Mouse (Mus musculus) intestine, embryonic 15.5 days (tissue): ENCODE data around the gene D17H6S53E. TPM values are rescaled to one million over a fixed set of nuclear protein-coding genes. Genes with fewer than 3 reads are reported as not detected.
"Not testable (repeated sequence)": the region's sequence is repeated elsewhere in the genome, so short reads cannot be mapped to it uniquely, and the experiment has no call there.

Experiments used
- ATAC-seq: fragments of 200-750 bp; cut with Nextera tagmentation; 2 replicates; pipeline ENCODE4 v1.8.0; 2017; ENCODE audit warnings: moderate TSS enrichment, moderate library complexity
- H3K27ac ChIP-seq: fragments of 300-500 bp; sonication (generic); 2 replicates; pipeline ENCODE4 v1.5.1; 2015; ENCODE audit warnings: mild to moderate bottlenecking, inconsistent platforms
- H3K27me3 ChIP-seq: fragments of 300-500 bp; sonication (generic); replicated peaks from 2 replicates; pipeline ENCODE4 v1.6.1; 2015; ENCODE audit warnings: inconsistent platforms
- H3K36me3 ChIP-seq: fragments of 300-500 bp; sonication (generic); 2 replicates; pipeline ENCODE4 v1.6.1; 2015; ENCODE audit warnings: inconsistent platforms
- H3K4me1 ChIP-seq: fragments of 300-500 bp; sonication (generic); replicated peaks from 2 replicates; pipeline ENCODE4 v1.6.1; 2015; ENCODE audit warnings: inconsistent platforms
- H3K4me2 ChIP-seq: fragments of 300-500 bp; sonication (generic); replicated peaks from 2 replicates; pipeline ENCODE4 v1.6.1; 2015; ENCODE audit warnings: mild to moderate bottlenecking, inconsistent platforms
- H3K4me3 ChIP-seq: fragments of 300-500 bp; sonication (generic); replicated peaks from 2 replicates; pipeline ENCODE4 v1.5.1; 2015; ENCODE audit warnings: inconsistent platforms
- H3K9ac ChIP-seq: fragments of 300-500 bp; sonication (generic); 2 replicates; pipeline ENCODE4 v1.6.1; 2015; ENCODE audit warnings: inconsistent platforms
- H3K9me3 ChIP-seq: fragments of 300-500 bp; sonication (generic); 2 replicates; pipeline ENCODE4 v1.6.1; 2016; ENCODE audit warnings: inconsistent platforms
- WGBS: fragments of 180-500 bp; shearing (Covaris S2); methylation state at CpG from one replicate; pipeline ENCODE4 v1.1.7; 2015; 5-methylcytosine and 5-hydroxymethylcytosine counted together
- polyA plus RNA-seq: library from polyadenylated mRNA; unstranded; fragments of >200 nt; fragmentation: Nextera tagmentation; extraction: Ambion mirVana; gene quantifications from 2 replicates; pipeline ENCODE4 v1.2.1, GENCODE M21; 2015

The D17H6S53E gene
- polyA plus RNA-seq, 1 experiment from 2014 or later, result 13.6 TPM

DNA sequence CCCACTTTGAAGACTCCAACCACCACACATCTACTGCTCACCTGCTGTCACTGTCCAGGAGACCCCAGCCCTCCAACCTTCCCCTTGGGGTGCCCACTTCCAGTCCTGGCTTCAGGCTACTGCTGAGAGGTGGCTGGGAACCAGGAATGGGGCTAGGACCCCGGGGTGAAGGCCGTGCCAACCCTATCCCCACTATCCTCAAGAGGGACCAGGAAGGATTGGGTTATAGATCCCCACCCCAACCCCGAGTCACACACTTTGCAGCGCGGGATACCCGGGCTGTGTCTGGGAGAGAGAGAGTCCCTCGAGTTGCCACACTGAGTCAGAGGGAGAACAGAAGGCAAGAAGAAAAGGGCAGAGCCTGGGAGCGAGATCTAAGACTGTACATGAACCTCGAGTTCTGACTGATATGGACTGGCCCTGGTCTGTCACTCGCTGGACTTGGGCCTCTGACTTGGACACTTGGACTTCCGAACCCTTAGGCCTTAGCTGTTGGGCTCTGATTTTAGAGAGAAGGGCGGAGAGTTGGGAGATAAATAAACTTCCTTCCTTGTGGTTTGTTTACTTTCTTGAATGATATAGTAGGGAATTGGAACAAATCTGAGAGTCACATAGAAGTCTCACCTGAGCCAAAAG is 1.8 kb upstream of the D17H6S53E start:
- H3K4me3 ChIP-seq, ATAC-seq: not testable (repeated sequence)

GRCm38 (mm10) chr17:35125081-35125480 is 1.1 kb upstream of the D17H6S53E start:
- Histone ChIP-seq H3K4me3 (no peak overlapping the region), H3K27ac (peak overlapping the region; percentile 78), H3K9ac (0 out of 2 replicates have a peak overlapping the region, but pooled peaks have one; percentile 57), H3K4me1 (peaks cover 30% of the 10 kb centered on the region), H3K9me3 (no peaks in the 10 kb centered on the region), H3K36me3 (0 out of 2 replicates have a peak, but pooled peaks cover 3% of the 10 kb centered on the region), H3K4me2 (peak overlapping the region; percentile 79), H3K27me3 (no peaks in the 10 kb centered on the region)
- 85% methylated on average over 1 of the region's 1 CpGs for WGBS
- ATAC-seq, result no peak

More for the DNA sequence above, 1.8 kb upstream of the D17H6S53E start:
- Histone ChIP-seq H3K27ac (0 out of 2 replicates have a peak overlapping the region, but pooled peaks have one; percentile 78), H3K4me1 (peaks cover 35% of the 10 kb centered on the region)
- H3K27me3 ChIP-seq, H3K9me3 ChIP-seq, H3K9ac ChIP-seq, H3K4me2 ChIP-seq, H3K36me3 ChIP-seq: not testable (repeated sequence)
- 83% methylated on average over 12 of the region's 12 CpGs for WGBS

DNA sequence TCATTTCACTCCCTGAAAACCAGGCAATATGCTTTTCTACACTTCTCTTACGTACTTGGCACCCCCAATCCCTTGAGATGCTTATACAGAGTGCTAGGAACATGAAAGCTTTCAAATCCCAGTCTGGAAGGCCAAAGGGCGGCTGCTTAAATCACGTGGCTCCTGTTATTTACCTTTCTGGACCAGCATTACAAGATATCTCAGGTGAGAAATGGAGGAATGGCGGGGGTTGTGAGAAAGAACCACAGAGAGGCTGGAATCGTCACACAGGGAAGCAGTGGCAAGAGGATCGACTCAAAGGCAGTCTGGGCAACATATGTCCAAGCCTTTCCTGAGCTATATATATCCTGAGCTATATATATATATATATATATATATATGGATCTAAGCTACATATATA is 595 bp upstream of the D17H6S53E start:
- peak overlapping the region; percentile 79 for H3K4me2 ChIP-seq
- WGBS, result 23% methylated on average over 6 of the region's 6 CpGs
- ATAC-seq, result no peak

GRCm38 (mm10) chr17:35127017-35127416 is 844 bp downstream of the D17H6S53E start:
- no peaks in the 10 kb centered on the region for H3K9me3 ChIP-seq
- H3K27ac ChIP-seq, result 0 out of 2 replicates have a peak overlapping the region, but pooled peaks have one; percentile 78
- no peak for ATAC-seq
- H3K27me3 ChIP-seq, result no peaks in the 10 kb centered on the region
- 0 out of 2 replicates have a peak, but pooled peaks cover 3% of the 10 kb centered on the region for H3K36me3 ChIP-seq
- peaks cover 27% of the 10 kb centered on the region for H3K4me1 ChIP-seq
- H3K4me2 ChIP-seq, result peak overlapping the region; percentile 79
- peak overlapping the region; percentile 57 for H3K9ac ChIP-seq
- WGBS, result 59% methylated on average over 13 of the region's 13 CpGs
- peak overlapping the region; percentile 56 for H3K4me3 ChIP-seq

More for the DNA sequence above, 595 bp upstream of the D17H6S53E start:
- Histone ChIP-seq H3K9ac (peak overlapping the region; percentile 57), H3K36me3 (0 out of 2 replicates have a peak, but pooled peaks cover 3% of the 10 kb centered on the region), H3K4me3 (peak overlapping the region; percentile 56), H3K27me3 (no peaks in the 10 kb centered on the region), H3K4me1 (peaks cover 27% of the 10 kb centered on the region), H3K27ac (peak overlapping the region; percentile 78), H3K9me3 (no peaks in the 10 kb centered on the region)

- 0 out of 2 replicates have a peak, but pooled peaks cover 3% of the 10 kb centered on the region for H3K36me3 ChIP-seq
- no peak overlapping the region for H3K4me2 ChIP-seq
- H3K4me3 ChIP-seq, result no peak overlapping the region
- WGBS, result 72% methylated on average over 11 of the region's 11 CpGs
- peaks cover 24% of the 10 kb centered on the region for H3K4me1 ChIP-seq
- H3K27me3 ChIP-seq, result no peaks in the 10 kb centered on the region
- no peak for ATAC-seq
- H3K9me3 ChIP-seq, result no peaks in the 10 kb centered on the region
- no peak overlapping the region for H3K9ac ChIP-seq
- no peak overlapping the region for H3K27ac ChIP-seq
These were observed 2.8 kb downstream of the D17H6S53E start for GRCm38 (mm10) chr17:35128996-35129395.

GRCm38 (mm10) chr17:35131038-35131437 is 4.9 kb downstream of the D17H6S53E start:
- H3K27ac ChIP-seq, result no peak overlapping the region
- WGBS, result 85% methylated on average over 8 of the region's 8 CpGs

DNA sequence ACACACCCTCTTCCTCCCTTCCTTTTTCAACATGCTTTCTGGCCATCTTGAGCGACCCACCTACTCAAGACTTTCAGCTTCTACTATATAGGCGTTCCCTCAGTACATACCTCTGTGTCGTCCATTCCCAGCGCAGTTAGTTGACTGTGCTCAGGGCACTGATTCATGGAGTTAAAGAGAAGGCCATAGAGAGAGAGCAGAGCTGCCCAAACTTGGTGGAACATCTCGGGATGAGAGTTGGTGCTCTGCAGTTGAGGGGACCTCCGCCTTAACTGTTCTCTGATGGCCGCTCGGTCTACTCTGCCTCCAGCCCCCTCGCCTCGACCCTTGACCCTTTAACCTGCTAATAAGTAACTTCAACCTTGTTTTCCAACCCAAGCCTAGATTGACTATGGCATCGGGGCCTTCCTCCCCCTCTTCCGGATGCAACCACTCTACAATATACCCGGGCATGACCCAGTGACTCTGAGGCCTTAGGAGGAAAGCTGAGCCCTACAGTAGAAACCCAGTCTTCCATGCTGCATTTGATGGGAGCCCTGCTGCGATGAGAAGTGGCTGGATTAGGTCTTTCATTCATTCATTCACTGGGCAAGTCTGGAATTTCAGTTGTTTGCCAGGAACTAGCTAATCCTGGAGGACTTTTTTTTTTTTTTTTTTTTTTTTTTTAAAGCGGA is 5.5 kb downstream of the D17H6S53E start, which contains the start of gene Apom:
Apom (minus strand) TSS at position 551 of the 674 bp plus-strand sequence.
- Histone ChIP-seq H3K4me3 (no peak within 1 kb of the TSS), H3K9ac (no peak within 1 kb of the TSS), H3K36me3 (0 out of 2 replicates have a peak, but pooled peaks cover 3% of the 10 kb centered on the region), H3K4me2 (no peak within 1 kb of the TSS), H3K4me1 (peaks cover 18% of the 10 kb centered on the region), H3K27me3 (no peaks in the 10 kb centered on the region), H3K9me3 (no peaks in the 10 kb centered on the region), H3K27ac (no peak within 1 kb of the TSS)
- 69% methylated on average over 15 of the region's 15 CpGs for WGBS
- ATAC-seq, result no peak

More at GRCm38 (mm10) chr17:35131038-35131437, 4.9 kb downstream of the D17H6S53E start:
- Histone ChIP-seq H3K36me3 (0 out of 2 replicates have a peak, but pooled peaks cover 3% of the 10 kb centered on the region), H3K4me1 (peaks cover 14% of the 10 kb centered on the region), H3K4me2 (no peak overlapping the region), H3K9ac (no peak overlapping the region), H3K27me3 (no peaks in the 10 kb centered on the region), H3K4me3 (no peak overlapping the region), H3K9me3 (no peaks in the 10 kb centered on the region)
- no peak for ATAC-seq

GRCm38 (mm10) chr17:35132174-35132560 is 6.0 kb downstream of the D17H6S53E start:
- no peaks in the 10 kb centered on the region for H3K27me3 ChIP-seq
- no peak for ATAC-seq
- H3K9me3 ChIP-seq, result no peaks in the 10 kb centered on the region
- 0 out of 2 replicates have a peak, but pooled peaks cover 3% of the 10 kb centered on the region for H3K36me3 ChIP-seq
- H3K4me2 ChIP-seq, result no peak overlapping the region
- H3K9ac ChIP-seq, result no peak overlapping the region
- no peak overlapping the region for H3K4me3 ChIP-seq
- 64% methylated on average over 3 of the region's 3 CpGs for WGBS
- H3K27ac ChIP-seq, result no peak overlapping the region
- H3K4me1 ChIP-seq, result peaks cover 14% of the 10 kb centered on the region

DNA sequence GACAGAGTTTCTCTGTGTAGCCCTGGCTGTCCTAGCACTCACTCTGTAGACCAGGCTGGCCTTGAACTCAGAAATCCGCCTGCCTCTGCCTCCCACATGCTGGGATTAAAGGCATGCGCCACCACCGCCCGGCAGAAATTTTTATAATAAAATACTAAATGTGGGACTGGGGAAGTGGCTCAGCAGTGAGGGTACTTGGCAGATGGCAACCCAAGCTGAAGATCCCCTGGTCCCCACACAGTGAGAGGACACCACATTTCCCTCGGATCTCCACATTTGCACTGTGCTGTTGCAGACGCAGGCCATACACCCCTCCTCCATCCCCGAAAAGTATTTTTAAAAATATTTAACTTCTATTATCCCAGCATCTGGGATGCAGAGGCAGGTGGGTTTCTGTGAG is 7.3 kb downstream of the D17H6S53E start:
- no peaks in the 10 kb centered on the region for H3K27me3 ChIP-seq
- H3K27ac ChIP-seq, result no peak overlapping the region
- no peak overlapping the region for H3K9ac ChIP-seq
- H3K4me1 ChIP-seq, result peaks cover 10% of the 10 kb centered on the region
- ATAC-seq, result no peak
- peaks cover 4% of the 10 kb centered on the region for H3K36me3 ChIP-seq
- no peak overlapping the region for H3K4me2 ChIP-seq
- H3K9me3 ChIP-seq, result no peaks in the 10 kb centered on the region
- H3K4me3 ChIP-seq, result no peak overlapping the region
- WGBS, result 95% methylated on average over 7 of the region's 7 CpGs

GRCm38 (mm10) chr17:35134801-35135590 is 8.8 kb downstream of the D17H6S53E start, which contains the start of gene Bag6:
Gene Bag6, plus strand, starts transcription at chr17:35135178.
- Histone ChIP-seq H3K4me3 (peak within 1 kb of the TSS; percentile 68), H3K9ac (peak within 1 kb of the TSS; percentile 76), H3K4me1 (peaks cover 10% of the 10 kb centered on the region), H3K9me3 (no peaks in the 10 kb centered on the region), H3K27me3 (no peaks in the 10 kb centered on the region), H3K4me2 (peak within 1 kb of the TSS; percentile 69), H3K36me3 (peaks cover 18% of the 10 kb centered on the region), H3K27ac (peak within 1 kb of the TSS; percentile 95)
- WGBS, result under 1% methylated on average over 66 of the region's 66 CpGs
- peak; percentile 95 for ATAC-seq

- Histone ChIP-seq H3K9me3 (no peaks in the 10 kb centered on the region), H3K9ac (peak overlapping the region; percentile 76), H3K27ac (peak overlapping the region; percentile 95), H3K4me3 (peak overlapping the region; percentile 68), H3K36me3 (peaks cover 26% of the 10 kb centered on the region), H3K4me2 (peak overlapping the region; percentile 69), H3K4me1 (peaks cover 10% of the 10 kb centered on the region), H3K27me3 (no peaks in the 10 kb centered on the region)
- peak; percentile 67 for ATAC-seq
- WGBS, result under 1% methylated on average over 43 of the region's 43 CpGs
These were observed 9.6 kb downstream of the D17H6S53E start for GRCm38 (mm10) chr17:35135591-35136320.
